Mouse (Mus musculus): ENCODE data around the gene St6galnac3. TPM values are rescaled to one million over a fixed set of nuclear protein-coding genes. Genes with fewer than 3 reads are reported as not detected.

St6galnac3 gene
- polyA plus RNA-seq, 1 experiment from 2014 or later = 23.5 TPM

DNA sequence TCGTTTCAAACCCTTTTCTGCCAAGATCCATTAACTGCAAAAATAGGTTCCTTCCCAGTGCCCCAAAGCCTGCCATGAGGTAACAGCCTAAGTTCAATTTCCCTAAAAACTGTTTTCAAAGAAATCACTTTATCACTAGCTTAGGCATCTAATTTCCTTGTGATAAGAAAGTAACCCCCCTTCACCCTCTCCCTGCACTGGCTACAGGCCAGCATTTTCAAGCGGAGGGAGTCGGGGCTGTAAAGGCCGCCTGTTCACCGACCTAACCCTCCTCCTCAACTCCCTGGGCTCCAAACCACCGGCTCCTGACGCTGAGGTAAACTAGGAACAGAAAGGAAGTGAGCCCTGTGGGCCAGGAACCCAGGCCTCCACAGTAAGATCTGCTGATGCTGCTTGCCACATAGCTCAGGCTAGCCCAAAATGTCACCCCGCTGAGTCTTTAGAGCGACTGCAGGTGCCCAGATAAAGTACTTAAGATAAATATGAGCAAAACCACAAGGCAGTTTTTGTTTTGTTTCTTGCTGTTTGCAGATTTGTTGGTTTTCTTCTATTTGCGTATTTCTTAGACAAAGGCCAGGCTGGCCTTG is 61.0 kb downstream of the St6galnac3 start:
- no peaks in the 10 kb centered on the region for H3K27me3 ChIP-seq (replicated peaks)
- no peak overlapping the region for H3K4me2 ChIP-seq
- no peaks in the 10 kb centered on the region for H3K36me3 ChIP-seq
- peaks cover 45% of the 10 kb centered on the region for H3K4me1 ChIP-seq
- H3K4me3 ChIP-seq (replicated peaks) = no peak overlapping the region
- H3K9me3 ChIP-seq (replicated peaks) = no peaks in the 10 kb centered on the region
- no peak overlapping the region for H3K27ac ChIP-seq (replicated peaks)
- 57% methylated on average over 10 of the region's 10 CpGs for WGBS
- H3K9ac ChIP-seq (replicated peaks) = no peak overlapping the region
- ATAC-seq (ENCODE audit: low FRiP score) = no peak

- no peak overlapping the region for H3K9ac ChIP-seq (replicated peaks)
- WGBS = 89% methylated on average over 9 of the region's 9 CpGs
- H3K27me3 ChIP-seq (replicated peaks) = no peaks in the 10 kb centered on the region
- ATAC-seq (ENCODE audit: low FRiP score) = no peak
- H3K36me3 ChIP-seq = no peaks in the 10 kb centered on the region
- no peak overlapping the region for H3K4me3 ChIP-seq (replicated peaks)
- no peaks in the 10 kb centered on the region for H3K9me3 ChIP-seq (replicated peaks)
- no peak overlapping the region for H3K4me2 ChIP-seq
- peaks cover 47% of the 10 kb centered on the region for H3K4me1 ChIP-seq
- H3K27ac ChIP-seq (replicated peaks) = no peak overlapping the region
Measured at GRCm38 (mm10) chr3:153662796-153663195, 62.2 kb downstream of the St6galnac3 start.

DNA sequence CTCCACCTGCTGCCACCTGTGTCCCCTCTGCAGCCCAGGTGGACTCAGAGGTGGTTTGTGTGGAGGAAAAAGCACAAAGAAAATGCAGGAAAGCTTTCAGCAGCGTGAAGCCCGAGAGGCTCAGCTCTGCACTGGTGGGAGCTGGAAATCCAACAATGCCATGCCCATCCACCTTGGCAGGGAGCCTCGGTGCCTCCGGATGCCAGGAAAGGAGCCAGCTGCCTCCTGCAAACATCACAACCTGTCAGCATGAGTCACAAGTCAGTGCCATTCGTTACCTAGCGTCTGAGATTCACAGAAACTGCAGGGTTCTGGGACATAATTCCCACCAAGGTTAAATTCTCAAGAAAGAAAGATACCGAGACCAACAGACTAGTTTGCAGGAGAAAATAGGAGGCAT is 63.0 kb downstream of the St6galnac3 start:
- Histone ChIP-seq H3K36me3 (no peaks in the 10 kb centered on the region), H3K9ac (replicated peaks) (no peak overlapping the region), H3K4me1 (peaks cover 48% of the 10 kb centered on the region), H3K4me2 (no peak overlapping the region), H3K9me3 (replicated peaks) (no peaks in the 10 kb centered on the region), H3K27me3 (replicated peaks) (no peaks in the 10 kb centered on the region), H3K4me3 (replicated peaks) (no peak overlapping the region), H3K27ac (replicated peaks) (no peak overlapping the region)
- ATAC-seq (ENCODE audit: low FRiP score) = 0 out of 2 replicates have a peak, but pooled peaks have one; percentile 18
- WGBS = 50% methylated on average over 7 of the region's 7 CpGs

DNA sequence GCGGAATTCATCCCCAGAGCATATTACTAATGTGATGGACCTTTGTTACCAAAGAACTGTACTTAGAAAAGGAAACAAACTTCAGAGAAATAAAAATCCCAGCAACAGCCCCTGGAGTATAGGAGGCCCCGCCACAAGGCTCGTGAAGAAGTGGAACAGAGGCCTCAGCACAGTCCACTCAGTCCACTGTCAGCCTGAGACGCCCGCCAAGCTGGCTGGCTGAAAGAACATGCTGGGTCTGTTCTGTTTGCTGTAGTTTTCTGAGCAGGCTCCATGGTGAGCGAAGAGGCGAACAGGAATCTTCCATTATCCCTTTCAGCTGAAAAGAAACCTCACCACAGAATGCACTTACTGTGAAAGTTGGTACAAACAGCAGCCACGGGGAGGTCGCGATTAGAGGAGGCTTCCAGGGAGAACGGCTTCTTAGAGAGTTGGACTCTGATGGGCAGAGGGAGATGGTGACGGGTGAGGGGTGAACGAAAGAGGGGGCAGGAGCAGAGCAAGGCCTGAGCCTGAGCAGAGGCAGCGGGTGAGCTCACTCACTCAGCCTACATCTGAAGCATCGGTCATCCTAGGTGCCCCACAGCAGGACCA is 65.3 kb downstream of the St6galnac3 start:
- Histone ChIP-seq H3K9ac (replicated peaks) (no peak overlapping the region), H3K27ac (replicated peaks) (peak overlapping the region; percentile 65), H3K4me1 (peaks cover 52% of the 10 kb centered on the region), H3K4me2 (no peak overlapping the region), H3K9me3 (replicated peaks) (no peaks in the 10 kb centered on the region), H3K27me3 (replicated peaks) (no peaks in the 10 kb centered on the region), H3K4me3 (replicated peaks) (no peak overlapping the region), H3K36me3 (no peaks in the 10 kb centered on the region)
- peak; percentile 61 for ATAC-seq (ENCODE audit: low FRiP score)
- 46% methylated on average over 15 of the region's 15 CpGs for WGBS

DNA sequence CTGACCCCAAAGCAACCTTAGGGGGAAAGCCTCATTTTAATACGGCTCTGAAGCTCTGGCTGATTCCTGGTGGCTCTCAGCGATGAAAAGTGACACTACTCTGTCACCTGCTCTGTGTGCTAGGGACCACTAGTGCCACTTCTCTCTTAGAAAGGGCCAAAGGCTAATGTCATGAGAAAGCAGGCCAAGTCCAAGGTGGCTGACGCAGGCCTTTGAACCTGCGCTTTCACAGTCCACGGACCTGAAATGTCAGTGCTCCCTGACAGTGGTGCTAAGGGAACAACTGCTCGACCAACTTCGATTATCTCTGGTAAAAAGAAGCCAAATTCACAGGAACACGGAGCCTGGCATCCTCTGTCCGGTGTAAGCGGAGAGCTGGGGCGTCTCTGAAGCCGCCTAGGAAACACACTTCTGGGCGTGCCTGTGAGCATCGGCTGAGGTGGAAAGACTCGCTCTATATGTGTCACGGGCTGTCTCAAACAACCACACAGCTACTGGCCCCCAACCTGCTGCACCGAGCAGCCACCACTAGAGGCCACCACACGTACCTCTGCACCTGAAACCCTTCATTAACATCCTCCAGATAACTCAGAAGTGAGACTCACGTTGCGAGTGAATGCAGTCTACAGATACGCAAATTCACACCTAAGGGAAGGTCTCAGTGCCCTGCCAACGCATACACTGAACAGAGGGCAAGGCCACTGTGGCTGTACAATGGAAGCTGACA is 66.8 kb downstream of the St6galnac3 start:
- Histone ChIP-seq H3K9me3 (replicated peaks) (no peaks in the 10 kb centered on the region), H3K4me2 (no peak overlapping the region), H3K27me3 (replicated peaks) (no peaks in the 10 kb centered on the region), H3K36me3 (no peaks in the 10 kb centered on the region), H3K4me3 (replicated peaks) (no peak overlapping the region), H3K27ac (replicated peaks) (no peak overlapping the region), H3K9ac (replicated peaks) (no peak overlapping the region), H3K4me1 (peaks cover 47% of the 10 kb centered on the region)
- ATAC-seq (ENCODE audit: low FRiP score) = no peak
- WGBS = 77% methylated on average over 22 of the region's 22 CpGs

DNA sequence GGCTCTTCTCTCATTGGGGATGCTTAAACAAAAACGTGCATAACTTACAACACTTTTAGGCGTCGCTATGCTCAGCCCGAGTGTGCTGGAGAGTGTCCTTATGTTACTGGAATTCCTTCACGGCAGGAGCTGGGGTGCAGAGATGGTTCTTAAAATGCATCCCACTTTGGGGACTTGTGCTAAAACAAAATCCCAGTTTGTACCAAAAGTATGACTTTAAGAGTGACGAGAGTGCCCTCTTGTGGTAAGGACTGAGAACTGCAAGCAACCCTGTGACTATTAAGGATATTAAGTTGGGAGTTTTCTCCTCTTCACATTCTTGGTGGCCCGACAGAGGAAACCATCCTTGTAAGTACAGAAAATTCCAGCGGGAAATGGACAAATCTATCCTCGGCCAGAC is 69.9 kb downstream of the St6galnac3 start:
- Histone ChIP-seq H3K36me3 (no peaks in the 10 kb centered on the region), H3K4me3 (replicated peaks) (no peak overlapping the region), H3K27ac (replicated peaks) (no peak overlapping the region), H3K27me3 (replicated peaks) (no peaks in the 10 kb centered on the region), H3K4me2 (no peak overlapping the region; the same call in 1 of the 2 replicates), H3K9ac (replicated peaks) (no peak overlapping the region), H3K4me1 (peaks cover 28% of the 10 kb centered on the region), H3K9me3 (replicated peaks) (no peaks in the 10 kb centered on the region)
- ATAC-seq (ENCODE audit: low FRiP score) = no peak; the same call in 1 of the 2 replicates
- 22% methylated on average over 9 of the region's 9 CpGs for WGBS

DNA sequence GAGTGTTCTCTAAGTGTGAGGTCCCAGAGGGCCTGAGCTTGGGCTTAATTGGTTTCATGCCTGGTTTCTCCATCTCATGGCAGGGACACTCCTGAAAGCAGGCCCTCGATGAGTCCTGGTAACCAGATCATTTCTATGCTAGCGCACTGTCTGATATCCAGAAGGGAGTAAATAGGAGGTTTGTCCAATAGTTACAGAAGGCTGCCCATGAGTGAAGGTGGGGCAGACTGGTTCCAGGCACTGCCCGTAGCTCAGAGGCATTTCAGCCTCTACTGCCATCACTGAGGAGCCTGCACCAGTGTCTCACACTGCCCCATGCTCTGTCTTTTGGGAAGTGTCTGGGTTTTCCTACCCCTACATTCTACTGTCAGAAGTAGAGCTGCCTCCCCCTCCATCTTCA is 72.1 kb downstream of the St6galnac3 start:
- no peak for ATAC-seq (ENCODE audit: low FRiP score)
- H3K27ac ChIP-seq (replicated peaks) = no peak overlapping the region
- no peaks in the 10 kb centered on the region for H3K27me3 ChIP-seq (replicated peaks)
- peaks cover 18% of the 10 kb centered on the region for H3K4me1 ChIP-seq
- WGBS = 80% methylated on average over 3 of the region's 3 CpGs
- no peak overlapping the region for H3K4me3 ChIP-seq (replicated peaks)
- H3K9ac ChIP-seq (replicated peaks) = no peak overlapping the region
- H3K9me3 ChIP-seq (replicated peaks) = no peaks in the 10 kb centered on the region
- no peaks in the 10 kb centered on the region for H3K36me3 ChIP-seq
- no peak overlapping the region for H3K4me2 ChIP-seq

DNA sequence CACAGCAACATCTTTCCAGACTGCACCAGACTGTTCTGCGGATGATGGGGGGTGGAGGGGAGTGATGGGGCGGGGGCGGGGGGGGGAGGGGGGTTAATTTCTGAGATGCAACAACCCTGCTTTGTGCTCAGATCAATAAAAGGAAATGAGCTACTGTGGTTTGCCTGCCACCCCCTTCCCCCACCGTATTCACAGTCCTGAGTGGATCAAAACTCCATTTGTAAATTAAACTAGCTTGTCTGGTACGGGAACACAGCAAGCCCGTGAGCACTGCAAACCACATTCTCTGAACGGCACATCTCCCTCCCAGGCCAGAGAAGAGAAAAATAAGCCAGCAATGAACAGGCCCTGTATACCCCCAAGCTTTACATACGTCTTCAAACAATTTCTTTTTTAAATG is 76.3 kb downstream of the St6galnac3 start:
- Histone ChIP-seq H3K4me2 (no peak overlapping the region), H3K27ac (replicated peaks) (no peak overlapping the region), H3K9me3 (replicated peaks) (no peaks in the 10 kb centered on the region), H3K9ac (replicated peaks) (no peak overlapping the region), H3K27me3 (replicated peaks) (no peaks in the 10 kb centered on the region), H3K4me1 (peaks cover 15% of the 10 kb centered on the region), H3K36me3 (no peaks in the 10 kb centered on the region), H3K4me3 (replicated peaks) (no peak overlapping the region)
- WGBS = 45% methylated on average over 8 of the region's 8 CpGs
- ATAC-seq (ENCODE audit: low FRiP score) = no peak; the same call in 1 of the 2 replicates

GRCm38 (mm10) chr3:153645803-153646202 is 79.2 kb downstream of the St6galnac3 start:
- Histone ChIP-seq H3K9ac (replicated peaks) (no peak overlapping the region), H3K36me3 (no peaks in the 10 kb centered on the region), H3K4me2 (no peak overlapping the region), H3K4me3 (replicated peaks) (no peak overlapping the region), H3K9me3 (replicated peaks) (no peaks in the 10 kb centered on the region), H3K4me1 (peaks cover 21% of the 10 kb centered on the region), H3K27me3 (replicated peaks) (no peaks in the 10 kb centered on the region), H3K27ac (replicated peaks) (0 out of 2 replicates have a peak overlapping the region, but pooled peaks have one; percentile 2)
- 54% methylated on average over 7 of the region's 7 CpGs for WGBS
- ATAC-seq (ENCODE audit: low FRiP score) = 0 out of 2 replicates have a peak, but pooled peaks have one; percentile 26

- H3K4me3 ChIP-seq (replicated peaks) = no peak overlapping the region
- H3K9me3 ChIP-seq (replicated peaks) = no peaks in the 10 kb centered on the region
- H3K27me3 ChIP-seq (replicated peaks) = no peaks in the 10 kb centered on the region
- H3K9ac ChIP-seq (replicated peaks) = no peak overlapping the region
- WGBS = 72% methylated on average over 20 of the region's 20 CpGs
- H3K36me3 ChIP-seq = no peaks in the 10 kb centered on the region
- no peak for ATAC-seq (ENCODE audit: low FRiP score)
- H3K4me2 ChIP-seq = no peak overlapping the region
- peaks cover 20% of the 10 kb centered on the region for H3K4me1 ChIP-seq
- peak overlapping the region; percentile 37; the same call in 1 of the 2 replicates for H3K27ac ChIP-seq (replicated peaks)
Measured at GRCm38 (mm10) chr3:153643822-153644519, 81.0 kb downstream of the St6galnac3 start.

DNA sequence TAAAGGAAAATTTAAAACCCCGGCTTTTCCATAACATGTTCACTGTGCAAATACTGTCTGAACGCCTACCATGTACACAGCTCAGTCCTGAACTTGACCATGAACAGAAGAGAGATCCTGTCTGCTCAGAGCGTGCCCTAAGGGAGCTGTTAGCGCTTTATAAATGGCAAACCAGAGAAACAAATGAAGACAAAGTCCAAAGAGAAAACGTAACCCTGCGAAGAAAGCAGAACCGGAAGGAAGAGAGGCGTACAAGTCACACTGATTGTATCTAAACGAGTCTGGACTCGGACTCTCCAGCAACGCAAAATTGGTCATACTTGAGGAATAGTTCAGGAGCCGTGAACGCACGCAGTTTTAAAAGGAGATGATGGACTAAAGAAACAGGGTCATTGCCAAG is 82.1 kb downstream of the St6galnac3 start:
- no peak overlapping the region for H3K4me3 ChIP-seq (replicated peaks)
- WGBS = 89% methylated on average over 14 of the region's 14 CpGs
- H3K36me3 ChIP-seq = no peaks in the 10 kb centered on the region
- H3K27ac ChIP-seq (replicated peaks) = no peak overlapping the region
- H3K4me1 ChIP-seq = peaks cover 10% of the 10 kb centered on the region
- no peaks in the 10 kb centered on the region for H3K9me3 ChIP-seq (replicated peaks)
- no peak overlapping the region for H3K9ac ChIP-seq (replicated peaks)
- H3K4me2 ChIP-seq = no peak overlapping the region
- no peaks in the 10 kb centered on the region for H3K27me3 ChIP-seq (replicated peaks)
- no peak for ATAC-seq (ENCODE audit: low FRiP score)

Data from neural tube, embryonic 15.5 days (tissue).